Mouse (Mus musculus) retina, postnatal 7 days (tissue): ENCODE results near the gene Islr.

Experiments used
- DNase-seq: peaks from one replicate; pipeline ENCODE4 v3.0.0-alpha.2; 2012; ENCODE audit warnings: low read depth, low spot score

Islr gene

GRCm38 (mm10) chr9:58153095-58153494 lies 51.0 kb downstream of the Islr start:
- DNase-seq, result no peak

DNA sequence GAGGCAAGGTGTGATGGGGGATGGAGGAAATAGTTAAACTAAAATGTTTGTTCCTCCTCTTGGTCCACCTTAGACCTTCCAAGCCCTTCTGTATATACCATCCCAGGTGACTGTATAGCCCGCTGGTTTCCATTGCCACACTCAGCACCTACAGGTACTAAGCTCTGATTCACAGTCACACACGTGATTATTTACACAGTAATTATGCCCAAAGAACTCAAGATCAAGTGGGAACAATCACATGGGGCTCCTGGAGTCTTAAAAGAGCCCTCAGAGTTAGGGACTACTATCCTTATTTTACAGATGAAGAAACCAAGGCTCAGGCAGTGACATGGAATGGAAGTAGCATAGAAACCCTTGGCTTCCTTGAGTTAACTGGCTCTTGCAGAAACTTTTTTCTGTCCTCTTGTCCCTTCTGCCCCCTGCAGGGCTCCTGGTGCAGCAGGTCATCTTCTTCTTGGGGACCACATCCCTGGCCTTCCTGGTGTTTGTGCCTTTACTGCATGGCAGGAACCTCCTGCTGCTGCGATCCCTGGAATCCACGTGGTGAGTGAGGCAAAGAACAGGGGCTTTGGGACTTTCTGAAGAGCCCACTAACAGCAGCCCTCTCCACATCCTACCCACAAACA lies 53.3 kb downstream of the Islr start:
- no peak for DNase-seq

- no peak for DNase-seq
These were observed 55.3 kb downstream of the Islr start for GRCm38 (mm10) chr9:58148806-58149205.

DNA sequence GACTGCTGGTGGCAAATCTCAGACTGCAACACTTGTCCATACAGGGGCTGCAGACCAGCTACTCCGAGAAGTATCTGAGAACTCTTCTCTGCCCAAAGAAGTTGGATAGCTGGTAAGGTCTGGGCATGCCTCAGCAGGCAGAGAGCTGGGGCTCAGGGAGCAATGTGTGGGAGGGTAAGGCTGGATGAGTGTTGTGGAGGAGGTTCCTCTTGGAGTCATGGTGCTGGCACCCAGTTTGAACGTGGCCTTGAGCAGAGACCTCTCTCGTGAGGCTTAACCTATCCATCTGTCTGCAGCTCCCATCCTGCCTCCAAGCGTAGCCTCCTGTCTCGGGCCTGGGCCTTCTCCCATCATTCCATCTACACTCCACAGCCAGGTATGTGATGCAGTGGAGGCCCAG lies 58.7 kb downstream of the Islr start:
- no peak for DNase-seq

GRCm38 (mm10) chr9:58144664-58145063 lies 59.4 kb downstream of the Islr start:
- peak; percentile 66 for DNase-seq

GRCm38 (mm10) chr9:58143419-58143818 lies 60.7 kb downstream of the Islr start:
- DNase-seq, result no peak

- no peak for DNase-seq
These were observed 64.2 kb downstream of the Islr start for GRCm38 (mm10) chr9:58139947-58140346.

DNA sequence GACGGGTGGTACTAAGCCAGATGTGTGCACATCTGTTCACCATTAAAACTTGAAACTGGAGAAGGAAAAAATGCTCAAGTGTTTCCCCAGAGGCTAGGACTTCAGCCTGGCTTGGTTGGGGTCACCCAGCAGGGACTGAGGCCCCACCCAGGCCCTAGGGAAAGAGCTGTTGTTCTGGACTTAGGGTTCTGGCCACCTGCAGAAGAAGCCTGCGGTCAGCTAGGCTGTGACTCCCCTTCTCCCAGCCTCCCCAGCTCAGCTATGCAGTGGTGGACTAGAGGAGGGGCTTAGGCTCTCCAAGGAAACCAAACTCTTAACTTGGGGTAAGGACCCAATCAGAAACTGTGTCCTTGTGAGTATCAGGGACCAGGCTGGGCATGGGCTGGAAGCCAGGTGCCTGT lies 68.2 kb downstream of the Islr start:
- no peak for DNase-seq

DNA sequence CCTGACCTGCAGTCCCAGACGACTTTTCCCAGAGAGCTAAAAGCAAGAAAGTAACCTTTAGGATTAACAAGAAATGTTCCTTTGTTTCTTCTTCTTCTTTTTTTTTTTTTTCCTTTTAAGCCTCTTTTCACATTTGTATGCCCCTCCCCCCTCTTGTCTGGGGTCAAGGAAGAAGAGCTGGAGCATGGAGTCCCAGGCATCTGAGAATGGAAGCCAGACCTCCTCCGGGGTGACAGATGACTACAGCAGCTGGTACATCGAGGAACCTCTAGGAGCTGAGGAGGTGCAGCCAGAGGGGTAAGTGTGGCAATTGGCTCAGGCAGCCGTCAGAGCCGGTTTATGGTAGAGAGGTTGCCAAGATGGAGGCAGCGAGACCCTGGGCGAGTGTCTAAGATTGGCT lies 69.2 kb downstream of the Islr start:
- DNase-seq, result no peak

GRCm38 (mm10) chr9:58133893-58134884 lies 69.9 kb downstream of the Islr start:
- no peak for DNase-seq

DNA sequence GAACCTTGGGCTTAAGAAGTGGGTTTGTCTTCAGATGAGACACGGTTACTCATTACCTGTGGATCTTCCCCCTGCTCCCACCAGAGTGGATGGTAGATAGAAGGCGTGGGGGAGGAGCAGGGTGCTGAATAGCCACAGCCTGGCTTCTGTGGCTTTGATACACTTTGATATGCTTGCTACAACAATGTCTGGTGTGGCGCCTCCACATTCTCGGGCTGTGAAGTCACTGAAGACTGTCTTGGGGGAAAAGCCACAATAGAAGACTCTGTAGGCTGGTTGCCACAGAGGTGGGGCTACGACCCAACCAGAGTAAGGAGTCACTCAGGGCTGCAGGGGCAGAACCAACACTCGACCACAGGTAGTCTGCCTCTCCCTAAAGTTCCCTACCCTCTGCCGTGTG lies 72.4 kb downstream of the Islr start:
- no peak for DNase-seq

GRCm38 (mm10) chr9:58130909-58131308 lies 73.2 kb downstream of the Islr start:
- DNase-seq, result no peak

GRCm38 (mm10) chr9:58129508-58129907 lies 74.6 kb downstream of the Islr start:
- DNase-seq, result no peak

DNA sequence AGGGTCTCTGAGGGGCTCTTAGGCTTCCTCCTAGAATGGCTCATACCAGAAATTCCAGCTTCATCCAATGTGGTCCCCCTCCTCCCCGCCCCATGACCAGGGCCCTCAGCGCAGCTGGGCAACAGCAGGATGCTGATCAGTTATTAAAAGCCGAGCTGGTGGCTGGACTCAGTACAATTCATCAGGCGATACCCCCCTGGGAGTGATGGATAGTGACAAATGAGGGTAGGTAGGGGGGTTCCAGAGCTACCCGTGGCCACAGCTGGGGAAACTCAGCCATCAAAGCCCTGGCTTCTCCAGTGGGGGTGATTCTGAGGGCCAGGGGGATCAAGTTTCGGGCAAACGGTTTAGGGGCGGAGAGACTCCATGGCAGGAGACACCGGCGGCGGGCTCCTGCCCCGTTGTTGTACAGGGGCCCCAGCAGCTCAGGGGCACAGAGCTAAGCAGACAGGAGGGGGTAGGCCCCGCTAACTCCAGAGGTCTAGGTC lies 75.1 kb downstream of the Islr start:
- no peak for DNase-seq

GRCm38 (mm10) chr9:58125811-58126210 lies 78.3 kb downstream of the Islr start:
- no peak for DNase-seq

DNA sequence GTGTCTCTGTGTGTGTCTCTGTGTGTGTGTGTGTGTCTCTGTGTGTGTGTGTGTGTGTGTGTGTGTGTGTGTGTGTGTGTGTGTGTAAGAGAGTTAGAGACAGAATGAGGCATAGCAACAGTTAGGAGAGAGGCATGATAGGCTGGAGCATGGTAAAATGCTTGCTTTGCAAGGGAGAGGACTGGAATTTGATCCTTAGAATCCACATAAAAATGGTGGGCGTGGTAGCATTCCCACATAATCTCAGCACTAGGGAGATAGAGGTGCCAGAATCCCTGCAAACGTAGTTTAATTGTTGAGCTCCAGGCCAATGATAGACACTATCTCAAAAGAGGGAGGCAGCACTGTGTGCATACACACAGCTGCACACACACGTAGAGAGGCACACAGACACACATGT lies 79.0 kb downstream of the Islr start:
- no peak for DNase-seq

- DNase-seq, result no peak
These were observed 85.4 kb downstream of the Islr start, which contains the start of gene Ccdc33 for GRCm38 (mm10) chr9:58118671-58119070. TSS of gene Ccdc33 (minus strand) at chr9:58118823.

DNA sequence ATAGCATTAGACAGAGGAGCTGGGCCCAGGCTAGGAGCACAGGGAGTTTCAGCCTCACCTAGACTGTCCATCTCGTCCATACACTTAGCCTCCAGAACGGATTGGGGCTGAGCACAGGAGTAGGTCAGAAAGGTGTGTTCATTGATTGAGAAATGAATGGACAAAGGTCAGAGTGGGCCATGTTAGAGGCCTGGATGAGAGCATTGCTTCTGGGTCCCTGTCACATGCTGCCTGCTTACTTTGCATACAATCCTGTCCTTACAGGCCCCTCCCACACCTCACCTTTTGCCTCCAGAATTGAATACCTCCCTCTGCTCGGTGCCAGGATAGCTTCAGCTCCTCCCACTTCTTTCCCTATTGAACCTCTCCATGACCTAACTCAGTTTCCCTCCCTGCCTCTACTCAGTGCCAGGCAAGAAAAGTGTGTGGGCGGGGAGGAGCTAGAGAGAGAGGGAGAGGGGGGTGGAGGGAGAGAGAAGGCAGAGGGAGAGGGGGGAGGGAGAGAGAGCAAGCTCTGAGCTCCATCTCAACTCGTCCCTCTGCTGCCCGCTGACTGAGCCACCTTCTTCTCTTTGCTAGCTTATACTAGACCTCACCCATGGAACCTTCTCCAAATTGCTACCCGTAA lies 88.0 kb downstream of the Islr start:
- DNase-seq, result no peak

DNA sequence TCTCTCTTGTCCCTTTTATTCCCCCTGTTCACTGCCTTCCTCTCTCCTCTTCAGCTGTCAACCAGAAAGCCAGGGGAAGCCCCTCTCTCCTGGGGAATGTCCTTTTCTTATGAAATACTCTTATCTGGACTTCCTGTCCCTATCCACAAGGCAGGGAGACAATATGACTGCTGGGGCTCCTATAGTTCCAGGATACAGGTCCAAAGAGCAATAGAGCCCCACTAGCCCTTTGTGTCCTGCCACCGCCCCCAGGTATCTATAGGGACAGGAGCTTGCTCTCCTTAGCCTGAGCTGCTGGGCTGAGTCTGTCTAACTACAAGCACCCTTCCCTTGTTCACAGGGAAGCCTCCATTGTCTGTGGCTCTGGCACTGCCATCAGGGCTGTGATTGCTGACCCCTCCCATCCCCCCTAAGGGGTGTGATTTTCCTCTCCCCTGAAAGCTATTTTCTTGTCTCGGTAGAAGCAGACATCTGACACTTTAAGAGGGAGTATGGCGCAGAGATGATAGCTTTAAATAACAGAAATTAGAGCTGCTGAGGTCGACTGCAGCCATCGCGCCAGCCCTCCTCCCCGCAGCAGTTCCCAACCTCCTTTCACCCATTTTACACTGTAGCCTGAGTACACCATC lies 88.7 kb downstream of the Islr start:
- DNase-seq, result no peak

DNA sequence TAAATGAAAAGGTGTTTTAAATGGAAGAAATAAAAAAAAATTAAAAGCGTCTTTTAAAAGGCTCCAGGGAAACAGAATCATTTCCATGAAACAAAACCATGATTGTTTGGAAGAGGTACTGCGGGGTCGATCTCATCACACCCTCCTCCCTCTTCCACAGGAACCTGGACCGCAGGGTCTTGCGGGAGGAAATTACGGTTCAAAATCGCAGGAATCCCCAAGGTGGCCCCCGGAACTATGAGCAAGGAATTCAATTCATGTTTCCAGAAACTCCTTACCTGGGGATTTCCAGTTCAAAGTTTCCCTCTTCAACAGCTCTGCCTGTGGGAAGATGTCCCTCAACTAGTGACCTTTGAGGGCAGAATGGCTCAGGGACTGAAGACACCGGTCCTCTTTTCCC lies 90.1 kb downstream of the Islr start:
- DNase-seq, result no peak

DNA sequence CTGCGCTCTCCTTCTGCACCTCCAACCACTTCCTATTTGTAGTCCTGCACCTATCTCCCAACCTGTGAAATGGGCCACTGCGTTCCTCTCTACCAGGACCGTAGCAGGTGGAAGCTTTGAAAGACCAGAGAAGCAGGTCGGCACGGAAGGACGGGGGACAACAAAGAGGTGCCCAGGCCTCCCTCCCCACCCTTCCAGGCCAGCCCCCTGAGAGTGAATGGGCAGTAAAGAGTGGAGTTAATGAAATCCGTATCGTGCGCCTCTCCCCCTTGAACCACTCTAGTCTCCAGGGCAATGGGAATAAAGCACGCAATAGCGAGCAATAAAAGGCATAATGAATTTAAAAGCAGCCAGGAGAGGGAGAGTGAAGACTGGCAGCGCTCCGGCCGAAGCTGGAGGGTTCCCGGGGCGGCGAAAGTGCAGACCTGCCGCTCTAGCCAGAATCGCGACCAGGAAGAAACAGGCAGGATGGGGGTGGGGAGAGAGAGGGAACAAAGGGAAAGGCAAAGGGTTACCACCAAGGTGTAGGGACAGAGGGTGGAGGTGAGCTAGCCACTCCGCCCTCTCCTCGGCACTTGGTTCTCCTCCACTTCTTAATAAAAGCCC lies 90.7 kb downstream of the Islr start:
- DNase-seq, result no peak
